Mouse (Mus musculus): Measurements from ENCODE around the gene Rras2.

Rras2 gene

DNA sequence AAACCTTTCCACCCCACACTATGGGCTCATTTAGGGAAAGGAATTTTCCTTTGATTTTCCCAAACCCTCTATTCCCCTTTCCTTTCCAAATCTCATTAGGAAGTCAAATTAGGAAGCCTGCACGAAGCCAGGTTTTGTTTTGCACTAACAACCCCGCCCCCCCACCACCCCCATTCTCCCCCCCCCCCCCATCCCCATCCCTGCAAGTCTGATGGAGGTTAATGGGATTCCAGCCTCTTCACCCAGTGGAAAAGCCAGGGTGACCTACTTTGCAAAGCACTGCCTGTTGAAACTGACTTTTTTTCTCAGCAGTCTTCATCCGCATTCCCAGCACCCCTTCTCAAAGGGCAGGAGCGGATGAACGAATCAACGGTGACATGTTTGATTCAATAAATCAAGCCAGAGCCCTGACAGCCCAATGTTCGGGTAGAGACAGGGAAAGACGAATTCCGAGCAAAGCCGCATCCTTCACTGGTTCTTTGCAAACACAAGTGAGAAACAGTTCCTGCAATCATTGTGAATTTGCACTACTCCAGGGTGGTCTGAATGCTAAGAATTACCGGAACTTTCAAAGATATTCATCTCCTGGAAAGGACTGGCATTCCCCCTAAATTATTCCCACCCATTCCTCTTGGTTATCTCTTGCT is 97.4 kb downstream of the Rras2 start:
- DNase-seq: peak; percentile 55

DNA sequence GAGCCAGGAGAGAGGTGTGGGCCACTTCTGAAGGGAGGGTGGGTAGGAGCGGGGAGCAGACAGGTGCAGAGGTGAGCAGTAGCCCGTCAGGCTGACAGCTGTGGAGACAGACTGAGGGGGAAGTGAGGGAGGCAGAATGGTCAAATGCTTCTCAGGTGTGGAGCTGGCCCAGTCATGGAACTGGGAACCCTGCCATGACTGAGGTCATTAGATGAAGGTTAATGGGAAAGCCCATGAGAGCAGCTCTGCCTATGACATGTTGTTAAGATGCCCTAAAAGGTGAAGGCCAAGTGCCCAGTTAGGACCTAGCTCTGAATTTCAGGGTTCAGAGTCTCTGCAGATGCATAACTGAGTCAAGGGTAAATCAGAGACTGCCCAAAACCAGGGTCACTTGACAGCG is 98.7 kb downstream of the Rras2 start:
- peak; percentile 60 for DNase-seq

- no peak for DNase-seq
Measured at GRCm38 (mm10) chr7:114016001-114016949, 101.3 kb downstream of the Rras2 start.

GRCm38 (mm10) chr7:114011726-114012443 is 105.7 kb downstream of the Rras2 start:
- DNase-seq: no peak

GRCm38 (mm10) chr7:114007565-114007964 is 110.0 kb downstream of the Rras2 start:
- no peak for DNase-seq

GRCm38 (mm10) chr7:114006456-114006855 is 111.1 kb downstream of the Rras2 start:
- no peak for DNase-seq

- no peak for DNase-seq
Measured at GRCm38 (mm10) chr7:114005499-114005898, 112.1 kb downstream of the Rras2 start.

- DNase-seq: no peak
Measured at GRCm38 (mm10) chr7:114004171-114004570, 113.4 kb downstream of the Rras2 start.

- DNase-seq: no peak
Measured at GRCm38 (mm10) chr7:113997675-113998354, 119.8 kb downstream of the Rras2 start.
